Mouse (Mus musculus): ENCODE data around the gene Rpain.

Gene Rpain

DNA sequence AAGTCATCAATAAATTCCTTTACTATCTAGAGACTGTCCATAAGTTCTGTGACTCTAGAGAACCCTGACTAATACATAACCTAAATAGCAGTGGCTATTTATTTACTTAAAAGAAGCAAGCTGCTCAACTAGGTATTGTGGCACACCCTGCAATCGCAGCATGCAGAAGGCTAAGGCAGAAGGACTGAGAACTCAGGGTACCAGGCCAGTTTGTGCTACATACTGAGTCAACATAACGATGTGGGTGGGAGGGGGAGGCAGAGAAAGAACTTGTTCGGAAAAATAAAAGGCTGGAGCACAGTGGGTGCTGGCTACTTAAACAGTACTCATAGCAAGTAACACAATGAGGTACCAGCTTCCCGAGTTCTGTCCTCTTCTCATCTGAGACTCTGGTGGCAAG lies 31.2 kb downstream of the Rpain start:
- DNase-seq (ENCODE audit: low read depth, low spot score) = no peak

DNA sequence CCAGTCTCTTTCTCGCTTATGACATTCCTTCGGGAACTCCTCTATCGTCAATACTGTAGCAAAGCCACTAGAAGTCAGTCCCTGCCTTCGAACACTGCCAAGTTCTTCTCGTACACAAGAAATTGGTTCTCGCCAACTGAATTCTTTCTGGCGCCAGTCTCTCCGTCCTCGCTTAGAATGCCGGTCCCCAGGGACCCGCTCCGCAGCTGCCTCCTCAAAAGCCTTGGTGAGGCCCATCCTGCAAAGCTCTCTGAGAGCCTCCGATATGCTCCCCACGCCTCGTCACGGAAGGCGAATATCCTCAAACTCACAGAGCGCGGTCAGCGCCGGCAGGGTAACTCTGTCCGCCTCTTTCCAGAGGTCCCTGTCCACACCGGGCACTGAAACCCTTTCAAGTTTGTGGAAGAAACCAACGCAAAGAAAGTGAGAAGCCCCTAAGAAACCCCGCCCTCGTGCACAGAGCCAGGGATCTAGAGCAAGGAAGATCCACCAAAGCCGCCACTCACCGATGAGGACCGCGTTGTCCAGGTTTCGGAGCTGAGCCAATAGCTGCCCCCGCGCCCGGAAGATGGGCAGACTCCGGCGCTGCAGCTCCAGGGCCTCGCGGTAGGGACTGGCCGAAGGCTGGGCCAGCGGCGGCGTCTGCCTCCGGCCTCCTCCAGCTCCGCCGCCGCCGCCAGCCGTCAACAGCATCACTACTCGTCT lies 33.8 kb downstream of the Rpain start:
- DNase-seq (ENCODE audit: low read depth, low spot score) = peak; percentile 43

- DNase-seq (ENCODE audit: low read depth, low spot score) = peak; percentile 96
Measured at GRCm38 (mm10) chr11:71004316-71004773, 34.3 kb downstream of the Rpain start, which contains the start of gene Dhx33. Gene Dhx33 (minus strand): TSS chr11:71004437.

GRCm38 (mm10) chr11:71005046-71005445 lies 35.0 kb downstream of the Rpain start:
- DNase-seq (ENCODE audit: low read depth, low spot score) = no peak

- no peak for DNase-seq (ENCODE audit: low read depth, low spot score)
Measured at GRCm38 (mm10) chr11:71007026-71007425, 37.0 kb downstream of the Rpain start.

- no peak for DNase-seq (ENCODE audit: low read depth, low spot score)
Measured at GRCm38 (mm10) chr11:71007831-71008230, 37.8 kb downstream of the Rpain start.

- DNase-seq (ENCODE audit: low read depth, low spot score) = peak; percentile 64
Measured at GRCm38 (mm10) chr11:71008321-71008720, 38.3 kb downstream of the Rpain start.

- DNase-seq (ENCODE audit: low read depth, low spot score) = no peak
Measured at GRCm38 (mm10) chr11:71012743-71013142, 42.7 kb downstream of the Rpain start.

- DNase-seq (ENCODE audit: low read depth, low spot score) = no peak
Measured at GRCm38 (mm10) chr11:71017051-71017450, 47.0 kb downstream of the Rpain start.

DNA sequence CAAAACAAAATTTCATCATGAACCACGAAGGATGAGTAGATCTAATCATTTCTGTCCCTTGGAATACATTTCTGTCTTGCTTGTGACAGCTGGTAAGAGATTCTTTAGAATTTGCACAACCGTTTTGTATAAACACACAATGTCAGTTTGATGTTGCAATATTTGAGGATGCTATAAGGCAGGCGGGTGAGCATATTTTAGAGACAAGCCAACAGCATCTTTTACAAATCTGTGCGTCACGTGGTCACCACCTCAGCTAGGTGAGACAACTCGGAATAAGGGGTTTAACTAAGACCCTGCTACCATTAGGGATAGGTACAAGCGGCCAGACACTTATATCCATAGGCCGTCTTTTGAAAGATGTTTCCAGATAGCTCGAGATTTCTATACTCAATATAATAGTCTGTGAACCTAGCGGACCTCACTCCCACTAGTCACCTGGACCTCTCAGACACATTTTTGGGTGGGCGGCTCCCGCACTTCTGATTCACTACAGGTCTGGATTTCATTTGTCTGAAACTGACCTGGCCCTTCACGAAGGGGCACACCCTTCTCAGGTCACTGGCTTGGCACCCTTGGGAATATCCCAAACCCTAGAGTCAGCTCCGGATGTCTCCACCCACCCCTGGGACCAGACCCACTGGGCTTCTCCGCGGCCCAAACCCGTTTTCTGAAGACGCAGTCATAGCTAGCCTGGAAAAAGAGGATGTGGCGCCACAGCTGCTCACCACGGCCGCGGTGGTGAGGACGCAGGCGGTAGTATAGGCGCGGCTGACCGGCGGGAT lies 48.6 kb downstream of the Rpain start:
- no peak for DNase-seq (ENCODE audit: low read depth, low spot score)

GRCm38 (mm10) chr11:71019201-71020068 lies 49.4 kb downstream of the Rpain start, which contains the start of the genes Mis12 and Derl2:
Gene Mis12 (plus strand): TSS chr11:71019611.
Gene Derl2 (minus strand): TSS chr11:71019841.
- DNase-seq (ENCODE audit: low read depth, low spot score) = peak; percentile 99
